Mouse (Mus musculus) ES-Bruce4 (cell line): ENCODE data around the gene Mafg. TPM values are rescaled to one million over a fixed set of nuclear protein-coding genes. Genes with fewer than 3 reads are reported as not detected.
A peak's percentile ranks its signal among the peaks of the same experiment; 100 is the strongest.
"Not testable (repeated sequence)": the region's sequence is repeated elsewhere in the genome, so short reads cannot be mapped to it uniquely, and the experiment has no call there.

Source experiments
- H3K27ac ChIP-seq: 2 replicates; pipeline ENCODE4 v1.5.1; 2012; ENCODE audit warnings: low read length, inconsistent platforms; ENCODE audit not compliant: insufficient read depth
- H3K27me3 ChIP-seq: 2 replicates; pipeline ENCODE4 v1.6.1; 2012; ENCODE audit warnings: mild to moderate bottlenecking, low read length, inconsistent platforms; ENCODE audit not compliant: control insufficient read depth, poor library complexity, insufficient read depth, severe bottlenecking
- H3K36me3 ChIP-seq: 2 replicates; pipeline ENCODE4 v1.6.1; 2012; ENCODE audit warnings: inconsistent platforms, mild to moderate bottlenecking, low read length, moderate library complexity; ENCODE audit not compliant: control insufficient read depth, poor library complexity, insufficient read depth, severe bottlenecking
- H3K4me1 ChIP-seq: one replicate; pipeline ENCODE4 v1.8.1; 2011; ENCODE audit warnings: low read length; ENCODE audit not compliant: control insufficient read depth, insufficient read depth
- H3K4me3 ChIP-seq: 2 replicates; pipeline ENCODE4 v1.5.1; 2011; ENCODE audit warnings: low read depth, mild to moderate bottlenecking, low read length
- H3K9ac ChIP-seq: 2 replicates; pipeline ENCODE4 v1.6.1; 2012; ENCODE audit warnings: low read depth, mild to moderate bottlenecking, inconsistent platforms; ENCODE audit not compliant: poor library complexity, severe bottlenecking
- H3K9me3 ChIP-seq: replicated peaks from 2 replicates; pipeline ENCODE4 v1.6.1; 2012; ENCODE audit warnings: mild to moderate bottlenecking, low read length, inconsistent platforms; ENCODE audit not compliant: control insufficient read depth, poor library complexity, insufficient read depth, severe bottlenecking
- CTCF ChIP-seq: IDR thresholded peaks from one replicate; pipeline ENCODE4 v1.8.1; 2011; ENCODE audit warnings: low read depth, low read length
- EP300 ChIP-seq: IDR thresholded peaks from 2 replicates; pipeline ENCODE4 v1.6.1; 2011; ENCODE audit warnings: low read depth, low read length; ENCODE audit not compliant: insufficient read depth
- POLR2A ChIP-seq: IDR thresholded peaks from one replicate; pipeline ENCODE4 v1.8.1; 2011; ENCODE audit warnings: low read length; ENCODE audit not compliant: insufficient read depth
- polyA plus RNA-seq: library from polyadenylated mRNA; stranded (reverse); fragments of >200 nt; gene quantifications from 2 replicates; pipeline ENCODE4 v1.2.4, GENCODE M21; 2011; ENCODE audit warnings: low read depth; ENCODE audit not compliant: missing spikeins, insufficient read depth, insufficient read length

Gene Mafg
- 48.0 and 53.0 TPM in 2 replicates for polyA plus RNA-seq

- Histone ChIP-seq H3K9me3 (no peaks in the 10 kb centered on the region), H3K4me3 (peak within 1 kb of the TSS; percentile 93), H3K36me3 (peaks cover 6% of the 10 kb centered on the region; the same call in 1 of the 2 replicates), H3K27ac (peak within 1 kb of the TSS; percentile 68), H3K27me3 (no peaks in the 10 kb centered on the region), H3K9ac (peak within 1 kb of the TSS; percentile 99), H3K4me1 (no peaks in the 10 kb centered on the region)
- TF ChIP-seq EP300 (no peak), POLR2A (peak; percentile 36), CTCF (no peak)
Observed at GRCm38 (mm10) chr11:120633520-120634343, at the start of gene Mafg. Gene Mafg, minus strand, starts transcription at chr11:120633600.

DNA sequence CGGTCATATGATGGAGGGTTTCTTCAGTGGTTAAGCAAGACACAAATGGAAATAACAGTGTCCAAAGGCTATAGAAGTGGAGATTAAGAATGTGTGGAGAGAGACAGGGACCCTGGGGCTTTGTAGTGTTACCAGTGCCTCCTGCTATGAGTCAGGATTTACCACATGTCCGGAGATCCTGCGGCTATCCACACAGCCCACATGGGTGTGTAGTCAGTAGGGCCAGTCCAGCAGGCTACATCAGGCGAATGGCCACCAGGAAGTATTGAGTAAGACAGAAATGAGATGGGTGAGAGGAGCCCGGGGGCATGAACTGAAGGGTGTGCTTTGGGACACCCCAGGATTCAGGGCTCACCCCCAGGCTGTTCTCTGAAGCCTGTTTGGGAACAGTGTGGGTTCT, 49.3 kb upstream of the Mafg start:
- no peak overlapping the region for H3K9ac ChIP-seq
- H3K4me1 ChIP-seq = no peaks in the 10 kb centered on the region
- no peak overlapping the region for H3K27ac ChIP-seq
- no peaks in the 10 kb centered on the region for H3K27me3 ChIP-seq
- H3K9me3 ChIP-seq = no peaks in the 10 kb centered on the region
- TF ChIP-seq EP300 (no peak), POLR2A (no peak), CTCF (no peak)
- H3K36me3 ChIP-seq = peaks cover 5% of the 10 kb centered on the region; the same call in 1 of the 2 replicates
- no peak overlapping the region for H3K4me3 ChIP-seq

GRCm38 (mm10) chr11:120679909-120680308, 46.5 kb upstream of the Mafg start:
- no peaks in the 10 kb centered on the region for H3K9me3 ChIP-seq
- H3K4me3 ChIP-seq = no peak overlapping the region
- TF ChIP-seq CTCF (peak; percentile 44), EP300 (no peak)
- no peak overlapping the region for H3K9ac ChIP-seq
- H3K27ac ChIP-seq = no peak overlapping the region
- H3K36me3 ChIP-seq = peaks cover 5% of the 10 kb centered on the region; the same call in 1 of the 2 replicates
- no peaks in the 10 kb centered on the region for H3K27me3 ChIP-seq
- H3K4me1 ChIP-seq = no peaks in the 10 kb centered on the region

GRCm38 (mm10) chr11:120676951-120677350, 43.6 kb upstream of the Mafg start:
- Histone ChIP-seq H3K9me3 (no peaks in the 10 kb centered on the region), H3K36me3 (peaks cover 4% of the 10 kb centered on the region; the same call in 1 of the 2 replicates), H3K27me3 (no peaks in the 10 kb centered on the region), H3K4me1 (no peaks in the 10 kb centered on the region), H3K9ac (no peak overlapping the region), H3K27ac (no peak overlapping the region), H3K4me3 (no peak overlapping the region)
- TF ChIP-seq EP300 (no peak), CTCF (no peak), POLR2A (no peak)

- not testable (repeated sequence) for H3K27ac ChIP-seq, H3K9ac ChIP-seq, H3K4me3 ChIP-seq, H3K4me1 ChIP-seq, H3K27me3 ChIP-seq, H3K9me3 ChIP-seq, H3K36me3 ChIP-seq
Observed at GRCm38 (mm10) chr11:120675875-120676274, 42.5 kb upstream of the Mafg start.

DNA sequence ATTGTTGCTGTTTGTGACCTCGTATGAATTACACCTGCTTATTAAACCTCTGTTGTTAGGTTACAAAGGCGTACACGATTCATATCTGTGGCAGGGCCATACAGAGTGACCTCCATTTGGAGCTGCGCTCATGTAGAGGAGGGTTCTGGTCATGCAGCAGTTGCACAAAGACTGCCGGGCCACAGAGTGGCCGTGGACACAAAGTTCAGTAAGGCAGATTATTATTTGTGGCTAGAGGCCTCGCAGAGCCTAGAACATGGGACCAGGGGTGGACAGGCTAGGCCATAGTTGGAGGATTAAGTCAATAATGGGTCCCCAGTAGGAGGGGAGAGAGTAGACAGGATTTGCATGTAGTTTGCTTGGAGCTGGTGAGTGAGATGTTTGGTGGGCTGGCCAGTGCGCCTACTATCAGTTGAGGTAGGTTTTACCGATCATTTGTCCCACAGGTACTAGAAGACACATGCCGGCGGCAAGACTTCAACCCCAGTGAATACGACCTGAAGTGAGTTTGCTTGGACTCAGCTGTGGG, 40.3 kb upstream of the Mafg start:
- H3K9ac ChIP-seq = peak overlapping the region; percentile 78
- no peak for TF ChIP-seq EP300
- TF ChIP-seq CTCF = no peak
- no peak for TF ChIP-seq POLR2A
- H3K4me3 ChIP-seq = peak overlapping the region; percentile 83
- no peaks in the 10 kb centered on the region for H3K9me3 ChIP-seq
- peak overlapping the region; percentile 59 for H3K27ac ChIP-seq
- no peaks in the 10 kb centered on the region for H3K4me1 ChIP-seq
- no peaks in the 10 kb centered on the region for H3K27me3 ChIP-seq
- H3K36me3 ChIP-seq = no peaks in the 10 kb centered on the region
